Mouse (Mus musculus) myocyte (in vitro differentiated cells): ENCODE measurements around the gene Hcar2.

Experiments used
- E2F4 ChIP-seq: IDR thresholded peaks from one replicate; pipeline ENCODE4 v1.6.1; 2011; ENCODE audit warnings: mild to moderate bottlenecking, control low read depth, moderate library complexity; ENCODE audit not compliant: insufficient read depth
- POLR2A ChIP-seq: IDR thresholded peaks from one replicate; pipeline ENCODE4 v1.6.1; 2011; ENCODE audit warnings: low read depth, mild to moderate bottlenecking, control low read depth, moderate library complexity; ENCODE audit not compliant: insufficient read length

- no peak for TF ChIP-seq POLR2A
- TF ChIP-seq E2F4 = no peak
These were observed 28.2 kb upstream of the Hcar2 start for GRCm38 (mm10) chr5:123893520-123893919.
